Mouse (Mus musculus): ENCODE data around the gene Gm42669. TPM values are rescaled to one million over a fixed set of nuclear protein-coding genes. Genes with fewer than 3 reads are reported as not detected.
A peak's percentile ranks its signal among the peaks of the same experiment; 100 is the strongest.

Gene Gm42669
- polyA plus RNA-seq, 1 experiment from 2014 or later: 0.89 TPM

GRCm38 (mm10) chr5:107492471-107492870 lies 14.9 kb upstream of the Gm42669 start:
- H3K9me3 ChIP-seq (ENCODE audit: control insufficient read depth, low read length): no peaks in the 10 kb centered on the region
- no peak overlapping the region for H3K9ac ChIP-seq (replicated peaks; ENCODE audit: low read length)
- no peak overlapping the region for H3K27ac ChIP-seq (replicated peaks; ENCODE audit: low read depth, low read length)
- WGBS: 97% methylated on average over 2 of the region's 2 CpGs
- no peak overlapping the region for H3K4me3 ChIP-seq (replicated peaks; ENCODE audit: low read depth, low read length)
- DNase-seq: no peak
- H3K4me2 ChIP-seq (ENCODE audit: low read length): no peak overlapping the region
- ATAC-seq (ENCODE audit: low FRiP score, low TSS enrichment): no peak
- 0 out of 2 replicates have a peak, but pooled peaks cover 2% of the 10 kb centered on the region for H3K4me1 ChIP-seq (ENCODE audit: control insufficient read depth, insufficient read depth, low read length)
- 0 out of 2 replicates have a peak, but pooled peaks cover 3% of the 10 kb centered on the region for H3K36me3 ChIP-seq (ENCODE audit: control insufficient read depth, insufficient read depth, low read length)
- no peaks in the 10 kb centered on the region for H3K27me3 ChIP-seq (ENCODE audit: control insufficient read depth, insufficient read depth, low read length)

- 95% methylated on average over 5 of the region's 5 CpGs for WGBS
- H3K27ac ChIP-seq (replicated peaks; ENCODE audit: low read depth, low read length): no peak overlapping the region
- no peak for ATAC-seq (ENCODE audit: low FRiP score, low TSS enrichment)
Observed at GRCm38 (mm10) chr5:107494759-107495158, 12.7 kb upstream of the Gm42669 start.

GRCm38 (mm10) chr5:107496047-107496446 lies 11.4 kb upstream of the Gm42669 start:
- 0 out of 2 replicates have a peak, but pooled peaks cover 3% of the 10 kb centered on the region for H3K36me3 ChIP-seq (ENCODE audit: control insufficient read depth, insufficient read depth, low read length)
- H3K27ac ChIP-seq (replicated peaks; ENCODE audit: low read depth, low read length): 0 out of 2 replicates have a peak overlapping the region, but pooled peaks have one; percentile 1
- DNase-seq (peak; percentile 4), ATAC-seq (ENCODE audit: low FRiP score, low TSS enrichment) (no peak)
- H3K4me3 ChIP-seq (replicated peaks; ENCODE audit: low read depth, low read length): no peak overlapping the region
- no peaks in the 10 kb centered on the region for H3K9me3 ChIP-seq (ENCODE audit: control insufficient read depth, low read length)
- no peaks in the 10 kb centered on the region for H3K27me3 ChIP-seq (ENCODE audit: control insufficient read depth, insufficient read depth, low read length)
- peaks cover 13% of the 10 kb centered on the region; the same call in 1 of the 2 replicates for H3K4me1 ChIP-seq (ENCODE audit: control insufficient read depth, insufficient read depth, low read length)
- H3K4me2 ChIP-seq (ENCODE audit: low read length): no peak overlapping the region
- H3K9ac ChIP-seq (replicated peaks; ENCODE audit: low read length): no peak overlapping the region
- WGBS: 87% methylated on average over 2 of the region's 2 CpGs

More at GRCm38 (mm10) chr5:107494759-107495158, 12.7 kb upstream of the Gm42669 start:
- Histone ChIP-seq H3K9me3 (ENCODE audit: control insufficient read depth, low read length) (no peaks in the 10 kb centered on the region), H3K9ac (replicated peaks; ENCODE audit: low read length) (no peak overlapping the region), H3K4me2 (ENCODE audit: low read length) (no peak overlapping the region), H3K36me3 (ENCODE audit: control insufficient read depth, insufficient read depth, low read length) (0 out of 2 replicates have a peak, but pooled peaks cover 3% of the 10 kb centered on the region), H3K4me1 (ENCODE audit: control insufficient read depth, insufficient read depth, low read length) (peaks cover 13% of the 10 kb centered on the region; the same call in 1 of the 2 replicates), H3K4me3 (replicated peaks; ENCODE audit: low read depth, low read length) (no peak overlapping the region), H3K27me3 (ENCODE audit: control insufficient read depth, insufficient read depth, low read length) (no peaks in the 10 kb centered on the region)
- no peak for DNase-seq

- Histone ChIP-seq H3K4me2 (ENCODE audit: low read length) (peak overlapping the region; percentile 54), H3K9ac (replicated peaks; ENCODE audit: low read length) (peak overlapping the region; percentile 38), H3K4me3 (replicated peaks; ENCODE audit: low read depth, low read length) (peak overlapping the region; percentile 30), H3K36me3 (ENCODE audit: control insufficient read depth, insufficient read depth, low read length) (peaks cover 4% of the 10 kb centered on the region; the same call in 1 of the 2 replicates), H3K4me1 (ENCODE audit: control insufficient read depth, insufficient read depth, low read length) (peaks cover 13% of the 10 kb centered on the region; the same call in 1 of the 2 replicates), H3K27me3 (ENCODE audit: control insufficient read depth, insufficient read depth, low read length) (no peaks in the 10 kb centered on the region), H3K27ac (replicated peaks; ENCODE audit: low read depth, low read length) (peak overlapping the region; percentile 89), H3K9me3 (ENCODE audit: control insufficient read depth, low read length) (no peaks in the 10 kb centered on the region)
- 24% methylated on average over 10 of the region's 10 CpGs for WGBS
- DNase-seq (peak; percentile 89), ATAC-seq (ENCODE audit: low FRiP score, low TSS enrichment) (peak; percentile 94)
Observed at GRCm38 (mm10) chr5:107497519-107498501, 9.6 kb upstream of the Gm42669 start.

- peak; percentile 12 for DNase-seq
Observed at GRCm38 (mm10) chr5:107498806-107499310, 8.6 kb upstream of the Gm42669 start.

GRCm38 (mm10) chr5:107499891-107500535 lies 7.4 kb upstream of the Gm42669 start:
- WGBS: 88% methylated on average over 5 of the region's 5 CpGs
- H3K9me3 ChIP-seq (ENCODE audit: control insufficient read depth, low read length): no peaks in the 10 kb centered on the region
- no peaks in the 10 kb centered on the region for H3K27me3 ChIP-seq (ENCODE audit: control insufficient read depth, insufficient read depth, low read length)
- H3K27ac ChIP-seq (replicated peaks; ENCODE audit: low read depth, low read length): no peak overlapping the region
- no peak overlapping the region for H3K4me3 ChIP-seq (replicated peaks; ENCODE audit: low read depth, low read length)
- peaks cover 13% of the 10 kb centered on the region; the same call in 1 of the 2 replicates for H3K4me1 ChIP-seq (ENCODE audit: control insufficient read depth, insufficient read depth, low read length)
- H3K4me2 ChIP-seq (ENCODE audit: low read length): 0 out of 2 replicates have a peak overlapping the region, but pooled peaks have one; percentile 10
- peaks cover 19% of the 10 kb centered on the region for H3K36me3 ChIP-seq (ENCODE audit: control insufficient read depth, insufficient read depth, low read length)
- H3K9ac ChIP-seq (replicated peaks; ENCODE audit: low read length): no peak overlapping the region
- ATAC-seq (ENCODE audit: low FRiP score, low TSS enrichment) (no peak), DNase-seq (peak; percentile 2)

More at GRCm38 (mm10) chr5:107498806-107499310, 8.6 kb upstream of the Gm42669 start:
- peak overlapping the region; percentile 54 for H3K4me2 ChIP-seq (ENCODE audit: low read length)
- H3K27me3 ChIP-seq (ENCODE audit: control insufficient read depth, insufficient read depth, low read length): no peaks in the 10 kb centered on the region
- H3K9me3 ChIP-seq (ENCODE audit: control insufficient read depth, low read length): no peaks in the 10 kb centered on the region
- H3K4me1 ChIP-seq (ENCODE audit: control insufficient read depth, insufficient read depth, low read length): peaks cover 13% of the 10 kb centered on the region; the same call in 1 of the 2 replicates
- H3K9ac ChIP-seq (replicated peaks; ENCODE audit: low read length): peak overlapping the region; percentile 38; the same call in 1 of the 2 replicates
- 59% methylated on average over 5 of the region's 5 CpGs for WGBS
- peaks cover 10% of the 10 kb centered on the region; the same call in 1 of the 2 replicates for H3K36me3 ChIP-seq (ENCODE audit: control insufficient read depth, insufficient read depth, low read length)
- peak overlapping the region; percentile 30 for H3K4me3 ChIP-seq (replicated peaks; ENCODE audit: low read depth, low read length)
- H3K27ac ChIP-seq (replicated peaks; ENCODE audit: low read depth, low read length): peak overlapping the region; percentile 89; the same call in 1 of the 2 replicates
- no peak for ATAC-seq (ENCODE audit: low FRiP score, low TSS enrichment)

GRCm38 (mm10) chr5:107500741-107501140 lies 6.7 kb upstream of the Gm42669 start:
- 95% methylated on average over 1 of the region's 1 CpGs for WGBS
- Histone ChIP-seq H3K4me3 (replicated peaks; ENCODE audit: low read depth, low read length) (no peak overlapping the region), H3K9ac (replicated peaks; ENCODE audit: low read length) (no peak overlapping the region), H3K4me2 (ENCODE audit: low read length) (no peak overlapping the region), H3K4me1 (ENCODE audit: control insufficient read depth, insufficient read depth, low read length) (peaks cover 13% of the 10 kb centered on the region; the same call in 1 of the 2 replicates), H3K27ac (replicated peaks; ENCODE audit: low read depth, low read length) (no peak overlapping the region), H3K36me3 (ENCODE audit: control insufficient read depth, insufficient read depth, low read length) (peaks cover 26% of the 10 kb centered on the region), H3K27me3 (ENCODE audit: control insufficient read depth, insufficient read depth, low read length) (no peaks in the 10 kb centered on the region), H3K9me3 (ENCODE audit: control insufficient read depth, low read length) (no peaks in the 10 kb centered on the region)
- no peak for DNase-seq
- ATAC-seq (ENCODE audit: low FRiP score, low TSS enrichment): no peak

- DNase-seq (no peak), ATAC-seq (ENCODE audit: low FRiP score, low TSS enrichment) (no peak)
- H3K4me3 ChIP-seq (replicated peaks; ENCODE audit: low read depth, low read length): no peak overlapping the region
Observed at GRCm38 (mm10) chr5:107510503-107510902, 3.1 kb downstream of the Gm42669 start.

More at GRCm38 (mm10) chr5:107510503-107510902, 3.1 kb downstream of the Gm42669 start:
- no peaks in the 10 kb centered on the region for H3K9me3 ChIP-seq (ENCODE audit: control insufficient read depth, low read length)
- H3K27ac ChIP-seq (replicated peaks; ENCODE audit: low read depth, low read length): no peak overlapping the region
- 91% methylated on average over 10 of the region's 10 CpGs for WGBS
- no peaks in the 10 kb centered on the region for H3K27me3 ChIP-seq (ENCODE audit: control insufficient read depth, insufficient read depth, low read length)
- H3K4me2 ChIP-seq (ENCODE audit: low read length): no peak overlapping the region
- H3K4me1 ChIP-seq (ENCODE audit: control insufficient read depth, insufficient read depth, low read length): no peaks in the 10 kb centered on the region
- H3K9ac ChIP-seq (replicated peaks; ENCODE audit: low read length): no peak overlapping the region
- peaks cover 44% of the 10 kb centered on the region for H3K36me3 ChIP-seq (ENCODE audit: control insufficient read depth, insufficient read depth, low read length)

Data from midbrain, embryonic 14.5 days (tissue).